Mouse (Mus musculus): ENCODE data around the gene Idnk.

Idnk gene

DNA sequence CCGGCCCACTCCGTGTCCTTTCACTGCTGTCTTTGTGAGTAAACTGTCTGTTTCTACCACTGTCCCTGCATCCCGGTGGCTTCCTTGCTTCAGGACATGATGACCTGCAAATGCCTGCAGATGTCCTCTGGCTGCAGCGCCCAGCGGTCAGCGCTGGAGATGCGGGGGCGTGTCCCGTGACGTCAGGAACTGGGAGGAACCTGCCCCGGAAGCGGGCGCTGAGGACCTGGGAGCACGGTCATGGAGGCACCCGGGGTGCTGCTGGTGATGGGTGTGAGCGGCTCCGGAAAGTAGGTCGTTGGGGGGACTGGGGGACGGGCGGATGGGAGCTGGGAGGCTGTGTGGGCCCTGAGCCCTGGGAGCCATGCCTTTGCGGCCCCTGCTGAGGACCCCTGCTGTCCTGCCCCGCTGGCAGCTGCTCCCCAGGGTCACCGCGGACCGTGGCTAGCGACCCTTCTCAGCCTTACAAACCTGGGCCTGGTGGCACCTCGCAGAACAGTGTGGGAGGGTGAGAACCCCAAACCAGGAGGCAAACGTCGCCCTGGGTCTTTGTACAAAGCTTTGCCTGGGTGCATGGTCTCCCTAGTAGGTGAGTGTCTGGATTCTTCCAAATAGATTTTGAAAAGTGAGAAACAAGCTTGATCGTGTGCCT, at the start of gene Idnk:
Gene Idnk (plus strand): TSS at position 203 of the 652 bp plus-strand sequence.
- DNase-seq (ENCODE audit: low read depth, low spot score), result peak; percentile 57

DNA sequence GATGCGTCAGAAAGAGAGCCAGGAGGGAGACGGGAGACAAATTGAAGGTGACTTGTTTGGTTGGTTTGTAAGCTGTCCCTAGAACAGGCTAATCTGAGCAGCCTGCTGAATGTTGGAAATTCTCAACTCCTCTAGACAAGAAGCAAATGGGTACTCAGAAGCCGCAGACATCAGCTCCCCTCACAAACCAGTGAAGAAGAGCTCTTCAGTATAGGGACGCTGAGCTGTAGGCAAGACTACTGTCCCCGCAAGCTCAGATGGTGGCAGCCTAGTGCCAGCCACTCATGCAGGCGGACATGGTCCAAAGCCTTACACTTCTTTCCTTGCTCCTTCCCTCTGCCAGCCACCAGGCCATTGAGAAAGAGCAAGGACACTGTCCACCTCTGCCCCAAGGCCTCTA, 46.1 kb upstream of the Idnk start:
- DNase-seq (ENCODE audit: low read depth, low spot score), result no peak

DNA sequence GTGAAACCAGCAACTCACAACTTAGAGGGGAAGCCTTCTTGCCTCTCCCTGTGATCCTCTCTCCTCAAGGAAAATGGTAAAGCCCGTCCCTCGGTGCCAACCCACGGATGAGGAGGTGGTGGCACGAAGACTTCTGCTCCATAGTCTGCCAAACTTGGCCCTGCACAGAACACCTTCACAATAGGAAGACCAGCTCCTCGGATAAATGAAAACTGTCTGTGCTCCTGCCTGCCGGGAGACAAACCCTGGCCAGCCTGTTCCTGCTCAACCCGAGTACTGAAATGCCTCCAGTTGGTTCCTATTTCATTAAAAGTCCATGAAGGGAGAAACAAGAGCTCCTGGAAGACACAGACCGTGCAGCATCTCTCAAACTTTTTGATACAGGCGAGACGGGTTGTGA, 45.3 kb upstream of the Idnk start:
- DNase-seq (ENCODE audit: low read depth, low spot score), result no peak

DNA sequence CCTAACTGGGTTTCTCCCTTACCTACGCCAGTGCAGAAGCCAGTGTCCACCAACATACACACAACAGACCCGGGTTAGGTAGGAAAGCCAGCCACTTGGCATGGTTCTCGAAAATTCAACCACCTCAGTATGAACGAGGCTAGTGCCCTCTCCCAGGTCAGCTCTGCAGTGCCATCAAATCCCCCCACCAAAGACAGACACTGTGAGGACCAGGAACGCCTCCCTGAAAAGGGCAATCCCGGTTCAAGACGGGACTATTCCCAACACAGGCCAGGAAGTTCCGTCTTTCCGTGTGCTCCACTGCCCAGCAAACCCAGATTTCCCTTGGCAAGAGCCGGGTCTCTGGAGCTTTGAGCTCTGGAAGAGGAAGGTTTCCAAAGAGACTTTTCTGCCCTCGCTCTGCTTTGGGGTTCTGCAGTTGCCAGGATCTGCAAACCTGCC, 44.8 kb upstream of the Idnk start:
- no peak for DNase-seq (ENCODE audit: low read depth, low spot score)

DNA sequence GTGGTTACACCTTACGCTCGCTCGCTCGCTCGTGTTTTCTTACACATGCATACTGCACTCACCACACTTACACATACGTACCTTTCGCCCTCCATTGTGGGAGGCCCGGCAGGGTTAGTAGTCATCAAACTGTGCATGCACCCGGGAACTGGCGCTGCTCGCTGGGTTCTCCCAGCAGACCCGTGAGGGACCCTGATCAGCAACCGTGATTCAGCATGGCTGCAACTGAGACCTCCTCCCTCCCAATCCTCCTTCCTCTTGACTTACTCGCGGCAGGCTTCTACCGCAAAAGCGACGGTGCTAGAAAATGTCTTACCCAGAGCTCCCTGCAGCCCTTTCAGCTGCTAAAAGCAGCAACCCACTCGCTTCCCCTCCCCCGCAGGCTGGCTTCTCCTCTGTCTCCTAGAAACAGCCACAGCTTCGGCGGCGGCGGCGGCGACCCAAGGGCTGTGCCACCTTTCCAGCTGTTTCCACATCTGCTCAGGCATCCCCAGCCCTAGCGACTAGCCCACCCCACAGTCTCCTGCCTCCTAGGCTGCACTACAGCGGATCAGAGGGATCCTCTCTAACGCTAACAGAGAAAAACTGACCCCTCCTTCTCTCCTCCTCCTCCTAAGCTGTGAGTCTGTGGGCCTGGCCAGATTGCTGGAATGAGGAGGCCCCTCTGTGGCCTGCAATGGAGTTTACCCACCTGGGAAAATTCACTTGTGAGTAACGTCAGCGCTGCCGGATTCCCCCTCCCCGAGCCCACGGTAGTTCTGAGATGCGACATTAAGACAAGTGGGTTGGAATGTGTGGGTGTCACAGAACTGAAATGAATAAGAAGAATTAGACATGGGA, 44.2 kb upstream of the Idnk start, which contains the start of gene Klhl3:
Gene Klhl3 (minus strand): TSS at position 532 of the 840 bp plus-strand sequence.
- DNase-seq (ENCODE audit: low read depth, low spot score), result peak; percentile 57

DNA sequence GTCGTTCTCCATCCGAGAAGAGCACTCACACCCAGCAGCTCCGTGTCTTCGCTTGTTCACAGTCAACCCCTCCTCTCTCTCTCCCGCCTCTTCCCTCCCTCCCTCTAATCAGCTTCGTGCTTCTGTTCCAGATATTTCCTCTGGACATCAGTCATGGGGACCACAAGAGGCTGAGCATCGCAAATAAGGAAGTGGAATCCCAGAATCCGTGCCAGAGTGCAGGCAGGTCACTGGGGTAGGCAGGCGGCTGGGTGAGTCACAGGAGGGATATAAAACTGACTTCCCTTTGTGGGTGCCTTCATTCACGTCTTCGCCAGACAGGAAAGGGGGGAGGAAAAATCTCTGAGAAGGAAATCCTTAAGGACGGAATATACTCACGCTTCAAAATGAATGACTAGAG, 42.2 kb upstream of the Idnk start:
- DNase-seq (ENCODE audit: low read depth, low spot score), result no peak

DNA sequence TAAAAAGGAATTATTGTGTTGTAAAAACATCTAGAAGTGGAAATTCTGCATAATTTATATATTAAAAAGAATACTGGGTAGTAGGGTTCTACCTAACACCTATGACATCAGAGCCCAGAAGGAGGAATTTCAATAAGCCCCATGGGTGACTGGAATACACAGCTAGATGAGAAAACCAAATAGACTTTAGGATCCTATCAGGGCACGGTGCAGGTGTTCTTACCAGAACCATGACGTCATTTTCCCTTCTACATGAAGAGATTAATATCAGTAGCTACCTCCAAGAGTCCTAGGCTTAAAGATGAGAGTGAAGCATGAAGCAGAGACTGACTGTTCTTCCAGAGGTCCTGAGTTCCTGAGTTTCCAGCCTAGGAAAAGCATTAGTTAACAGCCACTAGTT, 40.6 kb upstream of the Idnk start:
- no peak for DNase-seq (ENCODE audit: low read depth, low spot score)

DNA sequence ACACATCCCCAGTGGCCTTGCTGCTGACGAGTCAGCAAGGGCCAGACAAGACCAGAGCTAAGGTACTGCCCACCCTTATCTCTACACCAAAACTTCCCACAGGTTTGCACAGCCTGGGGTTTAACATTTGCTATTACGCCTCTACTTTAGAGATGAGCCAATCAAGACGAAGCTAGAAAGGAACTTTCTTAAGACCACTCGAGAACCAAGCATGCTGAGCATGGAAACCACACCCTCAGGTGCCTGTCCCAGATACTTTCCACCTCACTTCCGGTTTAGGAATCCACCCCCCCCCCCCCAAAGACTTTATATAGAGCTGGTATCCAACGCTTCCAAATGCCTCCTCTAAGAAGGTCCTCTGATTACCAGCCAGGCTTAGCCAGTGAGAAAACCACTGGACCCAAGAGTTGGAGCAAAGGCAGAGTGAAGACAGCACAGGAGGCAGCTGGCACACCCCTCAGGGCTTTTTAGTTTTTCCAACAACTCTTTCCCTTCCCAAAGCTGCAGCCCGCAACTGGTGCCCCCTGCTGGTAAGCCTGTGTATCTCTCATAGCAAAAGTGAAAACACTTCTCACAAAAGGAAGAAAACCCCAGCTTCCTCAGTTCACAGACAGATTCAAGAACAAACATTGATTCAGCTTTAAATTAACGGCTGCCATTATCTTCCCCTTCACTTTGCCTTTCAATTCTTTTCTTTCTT, 40.0 kb upstream of the Idnk start:
- peak; percentile 74 for DNase-seq (ENCODE audit: low read depth, low spot score)

DNA sequence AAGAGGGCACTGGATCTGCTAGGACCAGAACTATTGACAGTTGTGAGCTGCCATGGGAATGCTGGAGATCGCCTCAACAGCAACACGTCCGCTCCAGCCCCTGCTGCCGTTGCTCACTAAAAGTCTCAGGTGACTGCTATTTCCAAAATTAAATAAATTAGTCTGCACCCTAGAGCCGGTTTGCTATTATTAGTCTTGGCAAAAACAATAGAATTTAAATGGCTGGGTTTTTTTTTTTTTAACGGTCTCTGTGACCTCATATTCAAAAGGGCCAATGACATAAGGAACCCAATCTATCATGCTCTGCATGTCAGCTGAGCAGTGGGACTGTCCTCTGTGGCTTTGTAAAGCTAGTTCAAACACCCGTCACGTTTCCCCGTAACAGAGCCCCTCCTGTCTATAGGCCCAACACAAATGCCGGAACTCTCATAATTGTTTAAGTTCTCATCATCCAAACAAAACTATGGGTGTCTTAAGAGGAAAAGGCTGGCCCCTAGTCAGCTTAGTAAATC, 34.6 kb upstream of the Idnk start:
- DNase-seq (ENCODE audit: low read depth, low spot score), result no peak

DNA sequence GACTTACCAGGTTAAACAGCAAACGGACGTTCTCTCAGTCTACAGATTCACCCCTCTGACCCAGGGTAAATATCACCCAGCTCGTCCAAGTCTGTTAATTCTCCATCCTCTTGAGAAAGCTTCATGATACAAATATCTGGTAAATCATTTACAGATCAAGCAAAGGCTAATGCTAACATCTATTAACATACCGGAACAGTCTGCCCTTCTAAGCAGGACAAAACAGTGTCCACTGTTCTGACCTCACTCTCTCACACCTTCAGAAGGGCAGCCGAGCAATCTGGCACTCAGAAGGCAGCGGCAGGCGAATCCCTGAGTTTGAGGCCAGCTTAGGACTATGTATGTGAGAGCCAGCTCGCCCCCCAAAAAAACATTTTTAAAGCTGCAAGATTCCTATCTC, 34.1 kb upstream of the Idnk start:
- DNase-seq (ENCODE audit: low read depth, low spot score), result no peak

DNA sequence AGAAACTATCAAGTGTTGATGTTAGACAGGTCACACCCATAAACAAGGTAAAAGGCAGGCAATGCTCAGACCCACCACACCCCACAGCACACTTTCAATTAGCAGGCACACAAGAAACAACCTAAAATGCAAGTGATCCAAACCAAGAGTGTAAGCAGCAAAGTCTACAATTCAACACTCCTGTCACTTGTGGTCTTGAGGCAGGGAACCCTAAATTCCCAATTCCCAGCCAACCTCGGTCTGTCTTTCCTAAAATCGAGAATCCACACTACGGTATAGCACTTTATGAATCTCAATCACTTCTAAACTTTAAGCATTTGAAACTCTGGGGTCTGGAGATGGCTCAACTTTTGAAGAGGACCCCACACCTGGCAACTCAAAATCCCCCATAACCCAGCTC, 33.2 kb upstream of the Idnk start:
- no peak for DNase-seq (ENCODE audit: low read depth, low spot score)

DNA sequence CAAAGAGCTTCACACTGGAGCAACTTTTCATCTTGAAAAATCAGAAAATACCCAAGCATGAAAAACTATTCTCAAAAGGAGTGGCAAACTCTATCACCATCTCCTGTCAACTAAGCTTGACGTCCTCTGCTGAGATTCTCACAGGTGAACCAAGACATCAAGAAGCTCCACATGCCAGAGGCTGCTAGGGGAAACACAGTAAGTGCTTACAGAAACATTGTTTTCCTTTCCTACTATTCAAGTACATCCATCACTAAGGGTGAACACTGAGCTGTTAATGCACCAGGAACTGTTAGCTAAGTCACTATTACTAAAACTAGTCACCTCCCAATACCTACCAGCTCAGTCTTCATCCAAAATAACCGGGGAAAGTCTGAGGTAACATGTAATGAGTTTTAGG, 32.5 kb upstream of the Idnk start:
- DNase-seq (ENCODE audit: low read depth, low spot score), result no peak

DNA sequence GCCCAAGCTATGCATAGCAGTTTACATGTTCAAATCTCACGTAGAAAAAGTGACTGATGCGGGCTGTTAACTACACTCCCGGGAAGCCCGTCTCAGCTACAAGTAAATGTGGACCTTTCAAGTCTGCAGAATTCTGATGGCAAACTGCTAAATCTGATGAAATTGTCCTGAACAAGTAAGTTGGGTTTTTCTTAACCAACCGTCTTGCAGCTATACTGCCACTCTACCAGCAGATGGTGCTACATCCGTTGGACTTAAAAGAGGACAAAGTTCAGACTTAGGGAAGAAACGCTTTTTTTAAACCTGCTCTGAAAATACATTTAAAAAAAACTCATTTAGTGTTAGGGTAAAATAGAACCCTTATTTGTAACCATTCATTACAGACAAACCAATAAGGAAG, 31.3 kb upstream of the Idnk start:
- DNase-seq (ENCODE audit: low read depth, low spot score), result peak; percentile 87

DNA sequence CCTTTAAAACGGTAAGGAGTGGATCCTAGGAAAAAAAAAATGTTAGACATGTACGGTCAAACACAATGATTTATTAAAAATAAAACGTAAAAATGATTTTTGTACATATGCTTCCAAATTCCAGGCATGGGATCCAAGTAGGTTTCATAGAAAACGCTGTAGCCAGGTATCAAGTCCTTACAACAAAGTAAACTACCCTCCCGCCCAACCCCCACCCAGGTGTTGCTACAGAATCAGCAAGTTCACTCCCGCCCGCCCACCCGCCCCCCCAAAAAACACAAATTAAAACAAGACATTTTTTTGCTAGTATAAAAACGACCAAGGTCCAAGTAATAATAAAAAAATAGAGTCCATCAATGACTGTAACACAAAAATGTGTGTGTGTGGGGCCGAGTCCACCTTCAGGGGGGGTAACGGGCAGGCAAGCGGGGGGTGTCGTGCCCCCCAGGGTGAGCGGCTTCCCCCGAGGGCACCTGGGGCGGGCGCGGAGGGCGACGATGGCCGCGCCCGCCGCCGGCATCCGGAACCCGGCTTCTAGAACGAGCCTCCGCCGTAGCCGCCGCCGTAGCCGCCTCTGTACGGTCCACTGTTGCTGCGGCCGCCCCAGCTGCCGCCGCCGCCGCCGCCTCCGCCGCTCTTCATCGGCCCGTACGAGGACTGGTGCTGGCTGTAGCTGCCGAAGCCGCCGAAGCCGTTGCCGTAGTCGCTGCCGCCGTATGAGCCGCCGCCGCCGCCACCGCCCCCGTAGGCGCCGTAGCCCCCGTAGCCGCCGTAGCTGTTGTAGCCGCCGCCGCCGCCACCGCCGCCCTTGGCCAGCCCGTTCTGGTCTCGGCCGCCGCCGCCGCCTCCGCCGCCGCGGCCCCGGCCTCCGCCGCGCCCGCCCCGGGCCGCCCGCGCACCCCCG, 30.3 kb upstream of the Idnk start:
- peak; percentile 34 for DNase-seq (ENCODE audit: low read depth, low spot score)

DNA sequence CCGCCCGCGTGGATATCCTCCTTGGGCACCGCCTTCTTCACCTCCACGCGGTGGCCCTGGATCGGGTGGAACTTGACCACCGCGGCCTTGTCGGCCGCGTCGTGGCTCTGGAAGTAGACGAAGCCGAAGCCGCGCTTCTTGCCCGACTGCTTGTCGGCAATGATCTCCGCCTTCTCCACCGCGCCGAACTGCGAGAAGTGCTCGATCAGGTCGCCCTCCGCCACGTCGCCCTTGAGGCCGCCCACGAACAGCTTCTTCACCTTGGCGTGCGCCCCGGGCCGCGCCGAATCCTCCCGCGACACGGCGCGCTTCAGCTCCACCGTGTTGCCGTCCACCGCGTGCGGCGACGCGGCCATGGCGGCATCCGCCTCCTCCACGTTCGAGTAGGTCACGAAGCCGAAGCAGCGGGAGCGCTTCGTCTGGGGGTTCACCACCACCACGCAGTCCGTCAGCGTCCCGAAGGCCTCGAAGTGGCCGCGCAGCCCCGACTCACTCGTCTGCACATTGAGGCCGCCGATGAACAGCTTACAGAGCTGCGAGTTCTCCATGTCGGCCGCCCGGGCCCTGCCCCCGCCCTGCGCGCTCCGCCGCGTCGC, 29.6 kb upstream of the Idnk start:
- DNase-seq (ENCODE audit: low read depth, low spot score), result peak; percentile 33

DNA sequence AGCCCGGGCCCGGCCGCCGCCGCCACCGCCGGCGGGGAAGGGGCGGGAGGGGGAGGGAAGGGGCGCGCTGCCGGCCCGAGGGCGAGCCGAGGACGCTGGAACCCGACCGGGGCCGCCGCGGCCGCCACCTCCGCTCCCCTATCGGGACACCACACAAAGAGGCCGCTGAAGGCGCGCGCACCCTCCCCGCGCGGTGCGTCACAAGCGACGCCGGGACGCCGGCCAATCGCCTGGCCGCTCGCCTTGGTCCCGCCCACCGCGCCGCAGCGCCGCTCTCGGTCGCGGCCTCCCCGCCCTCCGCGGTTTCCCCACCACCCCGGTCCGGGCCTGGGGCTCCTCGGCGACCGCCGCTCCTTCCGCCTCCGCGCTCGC, 29.1 kb upstream of the Idnk start, which contains the start of gene Hnrnpa0:
Gene Hnrnpa0 (minus strand): TSS at position 161 of the 372 bp plus-strand sequence.
- DNase-seq (ENCODE audit: low read depth, low spot score), result peak; percentile 92

DNA sequence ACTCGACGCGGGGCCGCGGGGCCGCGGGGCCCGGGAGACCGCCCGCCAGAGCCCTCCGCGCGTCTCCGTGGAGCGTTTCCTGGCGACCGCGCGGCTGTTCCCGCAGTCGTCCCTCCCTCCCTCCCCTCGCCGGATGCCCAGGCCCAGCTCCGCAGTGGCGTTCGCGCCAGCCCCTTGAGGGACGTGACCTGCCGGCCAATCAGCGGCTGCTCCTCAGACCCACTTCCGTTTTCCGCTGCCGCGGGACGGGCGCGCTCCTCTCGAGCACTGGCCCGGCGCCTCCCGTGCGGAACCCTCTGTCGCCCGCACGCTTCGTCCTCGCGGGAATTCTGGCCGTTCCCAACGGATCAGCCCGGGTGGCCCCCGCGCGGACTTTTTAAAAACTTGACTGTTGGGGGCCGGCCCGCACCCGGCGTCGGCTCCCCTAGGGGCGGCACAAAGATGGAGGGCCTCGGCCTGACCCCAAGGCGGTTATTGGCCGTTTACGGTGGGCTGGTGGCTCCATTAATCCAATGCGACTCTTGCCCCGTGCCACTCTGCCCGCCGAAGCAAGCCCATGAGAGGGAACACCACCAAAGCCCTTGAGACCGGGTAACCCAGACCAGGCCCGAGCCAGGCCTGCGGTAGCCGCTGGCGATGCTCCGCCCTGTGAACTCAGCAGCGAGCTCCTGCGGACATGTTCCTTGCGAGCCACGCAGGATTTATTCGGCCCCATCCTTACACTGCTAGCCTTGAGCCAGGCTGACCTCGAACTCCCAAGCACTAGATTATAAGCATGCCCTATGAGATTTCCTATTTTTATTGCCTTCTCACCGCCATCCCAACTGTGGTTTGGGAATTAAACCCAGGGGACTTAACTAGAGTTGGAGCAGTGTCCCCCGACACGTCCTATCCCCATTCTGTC, 28.4 kb upstream of the Idnk start:
- DNase-seq (ENCODE audit: low read depth, low spot score), result peak; percentile 95

DNA sequence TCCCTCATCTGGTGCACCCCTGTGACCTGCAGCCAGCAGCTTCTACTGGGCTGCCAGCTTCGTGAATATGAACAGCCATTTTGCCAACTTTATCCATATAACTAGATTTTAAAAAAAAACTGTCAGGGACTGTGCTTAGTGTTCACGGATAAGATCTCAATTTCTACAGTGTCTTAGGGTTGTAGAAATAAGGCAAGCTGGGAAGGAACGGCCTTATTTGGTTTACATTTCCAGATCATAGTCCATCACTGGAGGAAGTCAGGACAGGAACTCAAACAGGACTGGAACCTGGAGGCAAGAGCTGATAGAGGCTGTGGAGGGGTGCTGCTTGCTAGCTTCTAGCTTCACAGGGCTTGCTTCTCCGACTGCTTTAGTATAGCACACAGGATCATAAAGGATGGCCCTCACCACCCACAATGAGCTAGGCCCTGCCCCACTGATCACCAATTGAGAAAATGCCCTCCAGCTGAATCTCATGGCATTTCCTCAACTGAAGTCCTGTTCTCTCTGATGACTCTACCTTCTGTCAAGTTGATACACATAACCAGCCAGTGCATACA, 27.7 kb upstream of the Idnk start:
- DNase-seq (ENCODE audit: low read depth, low spot score), result peak; percentile 29

DNA sequence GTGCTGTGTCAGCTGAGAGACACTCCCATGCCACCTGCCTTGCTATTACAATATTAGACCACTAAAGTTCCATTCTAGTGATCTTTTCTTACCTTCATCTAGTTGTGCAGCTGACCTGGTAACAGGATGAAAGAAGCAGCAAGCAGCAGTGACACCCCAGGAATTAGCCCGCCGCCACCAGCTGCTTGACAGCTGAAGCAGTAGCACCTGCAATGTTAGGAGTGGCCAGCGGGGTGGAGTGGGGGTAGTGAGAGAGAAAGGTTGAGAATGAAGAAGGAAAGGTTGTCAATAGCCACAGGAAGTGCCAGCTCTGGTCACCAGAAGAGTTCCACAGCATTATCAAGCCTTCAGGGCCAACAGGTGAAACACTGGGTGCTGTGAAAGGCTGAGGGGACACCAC, 25.8 kb upstream of the Idnk start:
- DNase-seq (ENCODE audit: low read depth, low spot score), result peak; percentile 43
